Mouse (Mus musculus): ENCODE results near the gene Padi1.

GRCm38 (mm10) chr4:140817413-140817812 lies 28.2 kb downstream of the Padi1 start:
- TF ChIP-seq POLR2A (IDR thresholded peaks at IDR 0.05; ENCODE audit: extremely low read depth, insufficient read depth, low read length): no peak
- peak; percentile 27; the same call in 1 of the 2 replicates for TF ChIP-seq CTCF (IDR thresholded peaks at IDR 0.05; ENCODE audit: low read depth, low read length)
